Mouse (Mus musculus) Patski (cell line): ENCODE measurements around the gene Cox11. TPM values are rescaled to one million over a fixed set of nuclear protein-coding genes. Genes with fewer than 3 reads are reported as not detected.

Experiments
- ATAC-seq: fragments of 100-300 bp; one replicate; pipeline ENCODE4 v1.8.0; 2021
- CTCF ChIA-PET: fragments of 350-600 bp; sonication (Branson Sonifier 250); formaldehyde crosslinking; loops from one replicate; lab custom pipeline; 2022; ENCODE audit warnings: inconsistent platforms; lab: Charles Lee
- POLR2A ChIA-PET: fragments of 350-600 bp; sonication (Branson Sonifier 250); formaldehyde crosslinking; loops from one replicate; lab custom pipeline; 2022; ENCODE audit warnings: antibody characterized with exemption, inconsistent platforms; lab: Charles Lee
- DNase-seq: peaks from one replicate; pipeline ENCODE4 v3.0.0-alpha.2; 2011; ENCODE audit warnings: low read depth, low spot score
- H3K27me3 ChIP-seq: fragments of 371-371 bp; one replicate; pipeline ENCODE4 v1.5.1; 2021
- CTCF ChIP-seq: fragments of 100-300 bp; IDR thresholded peaks from one replicate; pipeline ENCODE4 v1.5.1; 2021
- in situ Hi-C: fragments of 300-500 bp; cut with MboI; formaldehyde crosslinking; loops from 3 replicates; pipeline ENCODE4 v1.11.1; 2018; ENCODE audit warnings: low pct_unique_long_range_greater_than_20kb, mixed read lengths
- polyA plus RNA-seq: library from polyadenylated mRNA; unstranded; gene quantifications from one replicate; pipeline ENCODE4 v1.2.3, GENCODE M21; 2021

Gene Cox11
- polyA plus RNA-seq = 22.4 TPM

- peak; percentile 96 for ATAC-seq
- peak; percentile 64 for TF ChIP-seq CTCF
- CTCF ChIA-PET = no interaction called here
- DNase-seq = peak; percentile 85
- in situ Hi-C loops = no loop called here
- POLR2A ChIA-PET = interaction anchor here (1.6 kb wide), 1 partner anchor 16 kb away, joined by 3 read pairs; no protein-coding TSS in a partner anchor
- H3K27me3 ChIP-seq = no peaks in the 10 kb centered on the region
These were observed at the start of gene Cox11, which contains the start of gene Stxbp4 for GRCm38 (mm10) chr11:90637440-90638311. Gene Cox11 (plus strand): TSS chr11:90638173. Gene Stxbp4 (minus strand): TSS chr11:90638084.

- DNase-seq (no peak), ATAC-seq (no peak)
- POLR2A ChIA-PET = no interaction called here
- in situ Hi-C loops = no loop called here
- H3K27me3 ChIP-seq = no peaks in the 10 kb centered on the region
- CTCF ChIA-PET = no interaction called here
- TF ChIP-seq CTCF = no peak
These were observed 47.0 kb upstream of the Cox11 start for GRCm38 (mm10) chr11:90590996-90591395.

GRCm38 (mm10) chr11:90595826-90596225, 42.1 kb upstream of the Cox11 start:
- in situ Hi-C loops = no loop called here
- ChIA-PET POLR2A (no interaction called here), CTCF (no interaction called here)
- no peaks in the 10 kb centered on the region for H3K27me3 ChIP-seq
- no peak for TF ChIP-seq CTCF
- no peak for ATAC-seq
- DNase-seq = no peak

GRCm38 (mm10) chr11:90603066-90603465, 34.9 kb upstream of the Cox11 start:
- POLR2A ChIA-PET = no interaction called here
- H3K27me3 ChIP-seq = no peaks in the 10 kb centered on the region
- TF ChIP-seq CTCF = no peak
- in situ Hi-C loops = loop anchor here (25.0 kb wide), 1 partner anchor 616 kb away; no protein-coding TSS in a partner anchor
- DNase-seq (no peak), ATAC-seq (no peak)
- CTCF ChIA-PET = interaction anchor here (1.2 kb wide), 1 partner anchor 33 kb away, joined by 5 read pairs; no protein-coding TSS in a partner anchor

- in situ Hi-C loops = loop anchor here (25.0 kb wide), 1 partner anchor 625 kb away; no protein-coding TSS in a partner anchor
- POLR2A ChIA-PET = no interaction called here
- TF ChIP-seq CTCF = no peak
- CTCF ChIA-PET = no interaction called here
- ATAC-seq = no peak
- no peaks in the 10 kb centered on the region for H3K27me3 ChIP-seq
- DNase-seq = no peak
These were observed 25.9 kb upstream of the Cox11 start for GRCm38 (mm10) chr11:90612118-90612517.

GRCm38 (mm10) chr11:90614743-90615142, 23.2 kb upstream of the Cox11 start:
- TF ChIP-seq CTCF = no peak
- no peak for DNase-seq
- POLR2A ChIA-PET = no interaction called here
- no peaks in the 10 kb centered on the region for H3K27me3 ChIP-seq
- in situ Hi-C loops = loop anchor here (5.0 to 25.0 kb wide), 3 partner anchors 292 to 627 kb away; partner anchors contain the start of gene Gm45716
- CTCF ChIA-PET = interaction anchor here (1.4 to 2.4 kb wide), 3 partner anchors 9 to 443 kb away, joined by 3 to 10 read pairs (median 4); no protein-coding TSS in a partner anchor
- ATAC-seq = no peak

- H3K27me3 ChIP-seq = no peaks in the 10 kb centered on the region
- in situ Hi-C loops = loop anchor here (5.0 to 25.0 kb wide), 3 partner anchors 294 to 629 kb away; partner anchors contain the start of gene Gm45716
- DNase-seq = no peak
- CTCF ChIA-PET = interaction anchor here (0.7 to 1.2 kb wide), 5 partner anchors 11 to 45 kb away, joined by 3 to 4 read pairs (median 3); no protein-coding TSS in a partner anchor
- POLR2A ChIA-PET = interaction anchor here (0.6 to 0.7 kb wide), 2 partner anchors 13 to 1199 kb away, joined by 3 read pairs; no protein-coding TSS in a partner anchor
- TF ChIP-seq CTCF = peak; percentile 46
- ATAC-seq = no peak
These were observed 21.5 kb upstream of the Cox11 start for GRCm38 (mm10) chr11:90616431-90616830.

GRCm38 (mm10) chr11:90622044-90622443, 15.9 kb upstream of the Cox11 start:
- ATAC-seq = no peak
- ChIA-PET CTCF (interaction anchor here (1.1 kb wide), 1 partner anchor 10 kb away, joined by 5 read pairs; no protein-coding TSS in a partner anchor), POLR2A (interaction anchor here (1.0 kb wide), 1 partner anchor 14 kb away, joined by 3 read pairs; no protein-coding TSS in a partner anchor)
- H3K27me3 ChIP-seq = no peaks in the 10 kb centered on the region
- no peak for TF ChIP-seq CTCF
- no peak for DNase-seq
- in situ Hi-C loops = loop anchor here (25.0 kb wide), 1 partner anchor 635 kb away; no protein-coding TSS in a partner anchor

- H3K27me3 ChIP-seq = no peaks in the 10 kb centered on the region
- DNase-seq = no peak
- no peak for TF ChIP-seq CTCF
- no peak for ATAC-seq
- CTCF ChIA-PET = interaction anchor here (0.5 to 2.2 kb wide), 4 partner anchors 8 to 76 kb away, joined by 3 to 10 read pairs (median 4); no protein-coding TSS in a partner anchor
- POLR2A ChIA-PET = interaction anchor here (1.0 kb wide), 1 partner anchor 14 kb away, joined by 3 read pairs; no protein-coding TSS in a partner anchor
- in situ Hi-C loops = loop anchor here (25.0 kb wide), 1 partner anchor 635 kb away; no protein-coding TSS in a partner anchor
These were observed 15.5 kb upstream of the Cox11 start for GRCm38 (mm10) chr11:90622500-90622899.

- POLR2A ChIA-PET = no interaction called here
- no peak for ATAC-seq
- DNase-seq = no peak
- no peaks in the 10 kb centered on the region for H3K27me3 ChIP-seq
- peak; percentile 68 for TF ChIP-seq CTCF
- in situ Hi-C loops = loop anchor here (25.0 kb wide), 1 partner anchor 636 kb away; no protein-coding TSS in a partner anchor
- CTCF ChIA-PET = interaction anchor here (1.2 to 2.2 kb wide), 2 partner anchors 9 to 23 kb away, joined by 3 to 10 read pairs; no protein-coding TSS in a partner anchor
These were observed 14.5 kb upstream of the Cox11 start for GRCm38 (mm10) chr11:90623477-90623876.
